Mouse (Mus musculus) CD4-positive, CD25-positive, alpha-beta regulatory T cell, adult 9 weeks (primary cell): Measurements from ENCODE around the gene AI413582. TPM values are rescaled to one million over a fixed set of nuclear protein-coding genes. Genes with fewer than 3 reads are reported as not detected.

Source experiments
- polyA plus RNA-seq: library from polyadenylated mRNA; unstranded; fragments of 100-300 nt; shearing (Covaris generic); gene quantifications from one replicate; pipeline ENCODE4 v1.2.1, GENCODE M21; 2017

Gene AI413582
- polyA plus RNA-seq = 201 TPM

DNA sequence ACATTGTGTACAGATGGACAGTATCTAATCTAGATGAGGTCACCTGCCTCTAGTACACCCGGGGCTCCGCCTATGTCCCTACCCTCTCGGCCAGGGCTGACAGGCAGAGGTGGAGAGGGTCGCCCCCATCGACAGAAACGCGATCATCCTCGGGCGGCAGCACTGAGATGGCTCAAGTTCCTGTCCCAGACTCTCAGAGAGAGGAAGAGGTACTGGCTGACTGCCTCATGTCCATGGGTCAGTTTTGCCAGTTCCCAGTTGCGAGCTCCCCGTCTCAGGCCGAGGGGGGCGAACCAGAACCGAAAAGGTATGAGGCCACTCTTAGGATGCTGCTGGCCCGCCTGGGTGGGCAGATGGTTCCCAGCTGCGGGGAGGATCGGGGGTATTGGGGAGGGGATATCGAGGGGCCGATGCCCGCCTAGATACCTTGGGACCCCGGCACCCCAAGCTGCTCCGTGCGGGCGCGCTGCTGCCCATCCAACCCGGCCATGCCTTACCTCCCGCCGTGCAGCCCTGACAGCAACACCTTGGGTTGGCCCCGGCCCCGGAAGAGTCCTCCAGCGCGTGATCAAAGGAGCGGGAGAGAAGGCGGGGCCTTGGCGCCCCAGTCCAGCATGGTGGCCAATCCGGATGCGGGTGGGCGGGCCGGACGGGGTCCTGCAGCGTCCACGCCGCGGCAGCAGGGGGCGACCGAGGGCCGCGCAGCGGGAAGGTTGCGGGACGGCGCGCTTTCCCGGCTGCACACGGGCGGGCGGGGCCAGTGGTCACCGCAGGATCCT lies at the start of gene AI413582:
AI413582 (minus strand) TSS at position 594 of the 779 bp plus-strand sequence.

DNA sequence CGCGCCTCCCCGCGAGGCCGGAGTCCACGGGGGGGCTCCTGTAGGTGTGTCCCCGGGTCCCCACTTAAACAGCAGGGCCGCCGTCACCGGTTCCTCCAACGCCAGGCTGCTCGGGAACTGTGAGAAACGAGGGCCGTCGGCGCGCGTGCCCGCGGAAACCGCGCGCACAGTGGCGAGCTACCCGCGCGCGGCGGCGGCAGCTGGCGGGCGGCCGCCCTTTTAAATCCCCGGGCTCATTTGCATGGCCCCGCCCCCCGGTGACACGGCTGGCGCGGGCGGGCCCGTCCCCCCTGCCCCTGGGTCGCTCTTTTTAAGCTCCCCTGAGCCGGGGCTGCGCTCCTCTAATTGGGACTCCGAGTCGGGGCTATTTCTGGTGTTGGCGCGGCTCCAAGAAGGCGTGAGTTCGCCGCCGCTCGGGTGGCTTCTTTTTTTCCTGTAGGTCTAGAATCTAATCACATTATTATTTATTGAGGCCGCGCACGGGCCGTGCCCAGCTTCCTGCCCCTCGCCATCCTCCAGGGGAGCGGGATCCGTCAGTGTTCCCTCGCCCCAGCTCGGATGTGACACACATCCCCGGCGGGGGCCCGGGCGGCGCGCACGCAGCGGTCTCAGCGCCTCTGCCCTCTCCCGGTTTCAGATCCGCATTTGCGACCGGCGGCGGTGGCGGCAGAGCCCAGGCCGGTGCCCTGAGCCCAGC lies 9.1 kb downstream of the AI413582 start, which contains the start of gene Hmga1:
Hmga1 (plus strand) TSS at position 183 of the 697 bp plus-strand sequence.

GRCm38 (mm10) chr17:27521303-27521702 lies 44.3 kb downstream of the AI413582 start, which contains the start of gene Grm4:
Gene Grm4 (minus strand): TSS chr17:27521403.

Other genes with a start within 250 kb of the AI413582 start
- not detected for gene Grm4, start 44.4 kb downstream of the AI413582 start, polyA plus RNA-seq
- gene Hmga1, start 9.3 kb downstream of the AI413582 start, polyA plus RNA-seq = 88.2 TPM
- gene Nudt3, start 57.7 kb upstream of the AI413582 start, polyA plus RNA-seq = 9.5 TPM
- not detected for gene RPS10-NUDT3, start 69.5 kb upstream of the AI413582 start, polyA plus RNA-seq
- 1,649 TPM for gene Rps10, start 70.9 kb upstream of the AI413582 start, polyA plus RNA-seq
- 44.4 TPM for gene Pacsin1, start 89.8 kb upstream of the AI413582 start, polyA plus RNA-seq
- gene Spdef, start 163.2 kb upstream of the AI413582 start, polyA plus RNA-seq = not detected